Mouse (Mus musculus): ENCODE results near the gene Tfe3.
"Not testable (repeated sequence)": the region's sequence is repeated elsewhere in the genome, so short reads cannot be mapped to it uniquely, and the experiment has no call there.

Tfe3 gene

DNA sequence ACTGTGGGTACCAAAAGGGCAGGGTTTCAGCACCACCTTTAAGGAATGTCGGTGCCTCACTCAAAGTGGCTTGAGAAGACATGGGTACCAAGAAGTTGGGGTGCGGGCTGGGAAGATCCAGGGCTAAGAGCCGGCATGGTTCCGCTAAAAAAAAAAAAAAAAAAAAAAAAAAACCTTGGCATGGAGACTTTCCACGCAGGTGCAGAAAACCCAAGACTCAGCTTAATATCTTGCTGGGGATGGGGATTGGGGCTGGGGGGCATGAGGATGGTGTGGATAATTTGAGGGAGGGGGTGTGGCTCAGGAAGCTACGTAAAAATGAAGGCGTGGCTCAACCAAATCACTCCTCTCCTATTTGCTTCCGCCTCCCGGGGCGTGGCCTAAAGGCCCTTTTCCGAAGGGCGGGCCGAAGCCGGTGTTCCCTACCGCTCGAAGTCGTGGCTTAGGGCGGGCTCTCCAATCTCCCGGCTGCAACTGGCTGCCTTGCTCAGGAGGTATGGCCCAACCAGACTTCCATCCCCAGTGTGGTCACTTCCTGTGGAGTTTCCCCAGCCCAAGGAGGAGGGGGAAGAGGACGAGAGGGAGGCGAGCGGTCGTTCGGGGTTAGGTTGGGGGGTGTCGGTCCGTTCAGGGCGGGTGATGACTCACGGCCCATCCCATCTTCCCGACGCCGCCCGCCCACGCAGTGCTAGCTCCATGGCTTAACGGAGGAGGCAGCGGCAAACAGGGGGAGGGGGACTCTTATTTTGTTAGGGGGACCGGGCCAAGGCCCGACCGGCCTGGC is at the start of gene Tfe3:
Gene Tfe3 (plus strand): TSS at position 424 of the 784 bp plus-strand sequence.
- peak; percentile 96 to 97 for DNase-seq

- not testable (repeated sequence) for DNase-seq
These were observed 48.6 kb upstream of the Tfe3 start for GRCm38 (mm10) chrX:7713764-7714134.

DNA sequence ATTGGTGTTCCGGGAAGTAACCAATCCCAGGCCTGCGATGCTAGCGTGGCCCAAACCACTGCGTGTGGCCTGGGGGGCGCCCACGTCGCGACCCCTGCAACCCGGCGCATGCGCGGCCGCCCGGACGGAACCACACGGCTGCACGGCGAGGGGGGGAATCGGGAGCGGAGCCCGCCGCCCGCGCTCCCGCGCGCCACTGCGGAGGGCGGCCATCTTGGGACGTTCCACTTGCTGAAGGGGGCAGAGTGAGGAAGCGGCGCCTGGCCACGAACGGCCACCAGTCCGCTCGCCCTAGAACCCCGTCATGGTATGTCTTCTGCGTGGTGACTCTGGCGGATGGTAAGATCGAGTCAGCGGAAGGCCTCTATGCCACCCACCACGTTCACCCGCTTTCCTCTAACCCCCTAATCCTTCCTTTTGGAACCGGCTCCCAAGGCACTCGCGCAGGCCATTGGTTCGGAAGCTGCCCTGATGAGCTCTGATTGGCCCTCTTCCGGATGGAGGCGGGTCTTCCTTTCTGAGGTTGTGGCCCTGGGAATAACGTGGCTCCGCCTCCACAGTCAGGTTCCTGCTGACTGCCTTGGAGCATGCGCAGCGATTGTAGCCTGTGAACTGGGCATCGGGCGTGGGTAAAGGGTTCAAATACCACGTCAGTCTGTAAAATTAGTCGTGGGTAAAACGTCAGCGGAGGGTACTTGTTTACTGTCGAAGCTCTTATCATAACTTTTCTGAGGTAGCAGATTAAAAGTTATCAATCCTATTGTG is 48.0 kb upstream of the Tfe3 start, which contains the start of gene Wdr45:
Gene Wdr45 (plus strand): TSS at position 199 of the 765 bp plus-strand sequence.
- peak; percentile 95 to 97 for DNase-seq

- DNase-seq: not testable (repeated sequence)
These were observed 46.3 kb upstream of the Tfe3 start for GRCm38 (mm10) chrX:7716058-7716457.

DNA sequence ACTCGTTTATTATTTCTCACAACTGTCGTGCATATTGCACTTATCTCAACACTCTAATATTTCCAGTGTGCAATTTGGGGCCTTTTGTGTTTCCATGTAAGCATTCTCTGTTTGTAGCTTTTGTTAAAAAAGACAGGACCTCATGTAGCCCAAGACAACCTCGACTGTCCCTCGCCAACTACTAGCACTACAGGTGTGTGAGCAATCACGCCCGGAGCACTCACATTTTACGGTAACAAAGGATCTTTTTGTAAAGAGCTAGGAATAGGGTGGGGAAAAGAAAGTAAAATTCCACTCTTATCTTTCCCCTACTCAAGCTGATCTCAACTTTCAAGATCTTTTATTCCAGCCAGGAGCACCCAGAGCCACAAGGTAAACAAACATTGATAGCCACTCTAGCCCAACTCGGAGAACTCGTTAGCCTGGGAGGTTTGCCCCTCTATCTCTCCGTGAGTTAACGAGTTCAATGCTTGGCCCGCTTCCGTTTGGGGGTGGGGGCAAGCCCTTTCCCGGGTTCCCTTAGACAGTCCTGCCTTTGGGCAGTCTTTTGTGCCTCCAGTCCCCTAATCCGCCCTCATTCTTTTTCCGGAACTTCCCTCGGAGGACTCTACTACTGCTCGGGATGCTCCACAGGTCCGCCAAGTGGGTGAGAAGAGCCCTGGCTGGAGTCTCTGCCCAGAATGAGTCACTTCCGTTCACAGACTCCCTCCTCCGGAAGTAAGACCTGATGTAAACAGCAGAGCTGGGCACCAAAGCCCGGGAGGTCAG is 40.7 kb upstream of the Tfe3 start, which contains the start of gene Gm45208:
Gene Gm45208 (plus strand): TSS at position 732 of the 768 bp plus-strand sequence.
- DNase-seq: peak; percentile 80 to 82

- no peak for DNase-seq
These were observed 40.1 kb upstream of the Tfe3 start for GRCm38 (mm10) chrX:7722282-7722611.

GRCm38 (mm10) chrX:7722691-7723090 is 39.7 kb upstream of the Tfe3 start:
- no peak for DNase-seq

- DNase-seq: peak in 1 of 2 experiments; percentile 19
These were observed 38.2 kb upstream of the Tfe3 start for GRCm38 (mm10) chrX:7724135-7724534.

GRCm38 (mm10) chrX:7725841-7726240 is 36.5 kb upstream of the Tfe3 start:
- DNase-seq: no peak

DNA sequence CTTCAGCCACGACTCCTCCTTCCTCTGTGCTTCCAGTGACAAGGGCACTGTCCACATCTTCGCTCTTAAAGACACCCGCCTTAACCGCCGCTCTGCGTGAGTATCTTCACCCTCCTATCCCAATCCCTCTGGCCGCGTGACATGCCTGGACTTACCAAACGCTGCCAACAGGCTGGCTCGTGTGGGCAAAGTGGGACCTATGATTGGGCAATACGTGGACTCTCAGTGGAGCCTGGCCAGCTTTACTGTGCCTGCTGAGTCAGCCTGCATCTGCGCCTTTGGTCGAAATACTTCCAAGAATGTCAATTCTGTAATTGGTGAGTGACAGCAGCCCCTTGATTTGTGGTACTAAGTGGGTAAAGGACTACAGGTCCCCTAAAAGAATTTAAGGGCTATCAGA is 35.2 kb upstream of the Tfe3 start:
- peak; percentile 27 to 54 for DNase-seq

DNA sequence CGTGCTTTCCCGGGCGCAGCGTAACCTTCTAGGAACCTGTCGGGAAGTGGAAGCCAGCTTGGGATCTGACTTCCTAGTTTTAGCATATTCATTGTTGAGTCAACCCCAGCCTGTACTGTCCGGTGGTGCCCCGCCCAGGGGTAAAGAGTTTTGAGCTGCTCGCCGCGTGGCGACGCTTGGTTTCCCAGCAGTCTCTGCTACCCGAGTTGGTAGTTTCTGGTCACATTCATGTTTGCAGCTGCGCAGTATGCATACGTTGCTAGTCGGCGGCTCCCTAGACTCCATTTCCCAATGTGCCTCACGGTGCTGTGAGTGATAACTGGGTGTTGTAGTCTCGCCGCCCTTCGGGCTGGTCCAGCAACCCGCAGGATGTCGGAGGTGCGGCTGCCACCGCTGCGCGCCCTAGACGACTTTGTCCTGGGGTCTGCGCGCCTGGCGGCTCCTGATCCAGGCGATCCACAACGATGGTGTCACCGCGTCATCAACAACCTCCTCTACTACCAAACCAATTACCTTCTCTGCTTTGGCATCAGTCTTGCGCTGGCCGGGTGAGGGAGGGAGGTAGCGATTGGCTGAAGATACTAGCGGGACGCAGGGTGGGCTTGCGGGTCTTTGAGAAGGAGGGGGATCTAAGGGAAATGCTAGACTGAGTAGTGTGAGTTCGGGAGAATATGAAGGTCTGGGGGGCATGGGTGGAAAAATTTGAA is 34.0 kb upstream of the Tfe3 start, which contains the start of gene Praf2:
Gene Praf2 (plus strand): TSS at position 225 of the 707 bp plus-strand sequence.
- DNase-seq: peak; percentile 85 to 86

GRCm38 (mm10) chrX:7728922-7729265 is 33.5 kb upstream of the Tfe3 start:
- no peak for DNase-seq

GRCm38 (mm10) chrX:7733571-7734156 is 28.7 kb upstream of the Tfe3 start:
- peak; percentile 59 to 67 for DNase-seq

DNA sequence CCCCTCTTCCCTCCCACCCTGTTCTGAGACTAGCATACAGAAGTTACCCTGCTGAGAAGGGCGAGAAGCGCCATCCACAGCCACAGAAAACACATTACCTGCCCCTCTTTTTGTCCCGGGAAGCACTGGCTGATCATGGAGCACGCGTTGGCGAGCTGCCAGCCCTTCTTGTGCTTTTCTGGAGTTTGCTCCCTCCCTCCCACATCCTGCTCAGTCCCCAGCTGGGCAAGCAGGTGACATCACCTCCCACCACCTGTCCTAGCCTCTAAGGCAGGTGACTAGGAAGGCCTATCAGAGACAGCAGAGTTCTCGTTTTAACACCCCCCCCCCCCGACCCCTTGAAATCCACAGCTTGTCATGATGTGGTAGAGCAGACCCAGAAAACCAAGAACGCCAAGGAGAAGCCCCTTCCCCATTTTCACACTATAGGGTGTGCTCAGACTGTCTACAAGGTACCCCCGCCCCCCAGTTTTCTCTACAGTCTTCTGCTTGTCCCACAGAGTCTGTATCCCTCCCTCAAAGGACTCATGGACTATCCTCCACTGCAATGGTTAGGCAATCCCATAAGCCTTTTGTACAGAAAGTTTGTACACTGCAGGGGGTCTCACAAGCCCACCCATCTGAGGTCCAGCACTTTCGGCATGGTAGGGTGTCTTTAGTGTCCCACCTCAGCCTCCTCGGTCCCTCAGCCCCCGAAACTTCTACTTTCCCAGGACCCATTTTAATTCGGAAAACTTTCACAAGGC is 22.9 kb upstream of the Tfe3 start:
- DNase-seq: peak; percentile 62 to 77

DNA sequence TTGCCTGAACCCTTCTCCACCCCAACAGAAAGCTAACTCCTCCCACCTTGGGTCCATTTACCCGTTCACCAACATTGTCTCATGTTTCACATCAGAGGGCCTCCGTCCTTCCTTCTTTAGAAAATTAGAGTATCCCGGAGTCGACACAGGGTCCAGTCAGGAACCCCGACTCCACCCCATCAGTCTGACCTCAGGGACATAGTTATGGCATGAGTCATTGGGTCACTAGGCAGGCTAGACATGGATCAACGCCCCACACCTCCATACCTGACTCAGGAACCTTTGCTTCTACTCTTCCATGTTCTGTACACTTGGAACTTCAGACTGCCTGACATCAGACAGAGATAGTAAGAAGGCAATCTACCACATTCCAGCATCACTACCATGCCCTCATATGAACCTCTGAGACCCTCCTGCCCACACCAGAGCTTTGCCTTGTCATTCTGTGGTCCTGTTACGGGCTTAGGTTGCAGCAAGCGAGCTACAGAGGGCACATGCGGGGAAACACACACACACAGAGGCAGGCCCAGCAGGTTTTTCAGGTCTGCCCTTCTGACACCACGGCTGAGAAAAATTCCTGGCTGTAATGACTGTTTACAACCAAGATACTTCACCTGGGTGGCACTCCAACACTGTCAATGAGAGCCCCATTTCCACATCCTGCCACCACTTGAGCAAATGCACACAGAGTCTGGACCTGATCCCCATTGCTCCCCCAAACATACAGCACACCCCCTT is 22.1 kb upstream of the Tfe3 start:
- DNase-seq: peak; percentile 75 to 81

- peak; percentile 30 to 45 for DNase-seq
These were observed 21.3 kb upstream of the Tfe3 start for GRCm38 (mm10) chrX:7741103-7741502.

DNA sequence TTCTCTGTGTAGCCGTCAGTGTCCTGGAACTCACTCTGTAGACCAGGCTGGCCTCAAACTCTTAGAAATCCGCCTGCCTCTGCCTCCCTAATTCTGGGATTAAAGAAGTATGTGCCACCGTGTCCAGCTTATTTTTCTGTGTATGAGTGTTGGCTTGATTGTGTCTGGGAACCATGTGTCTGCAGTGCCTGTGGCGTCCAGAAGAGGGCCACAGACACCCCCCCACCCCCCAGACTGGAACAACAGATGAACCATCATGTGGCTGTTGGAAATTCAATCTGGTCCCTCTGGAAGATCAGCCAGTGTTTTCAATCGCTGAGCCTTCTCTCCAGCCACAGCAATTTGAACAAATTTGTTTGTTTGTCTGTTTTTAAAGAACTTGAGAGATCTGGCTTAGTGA is 18.9 kb upstream of the Tfe3 start:
- no peak for DNase-seq

- DNase-seq: no peak
These were observed 17.4 kb upstream of the Tfe3 start for GRCm38 (mm10) chrX:7744940-7745339.

DNA sequence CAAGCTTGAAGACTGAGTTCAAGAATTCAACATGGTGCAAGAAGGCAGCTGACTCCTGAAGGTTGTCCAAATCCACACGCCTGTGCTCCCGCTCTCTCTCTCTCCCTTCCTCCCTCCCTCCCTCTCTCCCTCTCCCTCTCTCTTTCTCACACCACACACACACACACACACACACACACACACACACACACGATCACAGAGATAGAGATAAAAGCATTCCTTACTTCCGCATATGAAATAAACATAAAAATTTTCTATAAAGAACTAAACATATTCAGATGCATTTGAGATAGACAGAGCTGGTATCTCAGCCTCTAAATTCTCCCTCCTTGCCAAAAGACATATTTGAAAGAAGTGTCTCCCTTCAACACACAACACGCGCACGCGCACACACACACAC is 16.9 kb upstream of the Tfe3 start:
- DNase-seq: no peak

DNA sequence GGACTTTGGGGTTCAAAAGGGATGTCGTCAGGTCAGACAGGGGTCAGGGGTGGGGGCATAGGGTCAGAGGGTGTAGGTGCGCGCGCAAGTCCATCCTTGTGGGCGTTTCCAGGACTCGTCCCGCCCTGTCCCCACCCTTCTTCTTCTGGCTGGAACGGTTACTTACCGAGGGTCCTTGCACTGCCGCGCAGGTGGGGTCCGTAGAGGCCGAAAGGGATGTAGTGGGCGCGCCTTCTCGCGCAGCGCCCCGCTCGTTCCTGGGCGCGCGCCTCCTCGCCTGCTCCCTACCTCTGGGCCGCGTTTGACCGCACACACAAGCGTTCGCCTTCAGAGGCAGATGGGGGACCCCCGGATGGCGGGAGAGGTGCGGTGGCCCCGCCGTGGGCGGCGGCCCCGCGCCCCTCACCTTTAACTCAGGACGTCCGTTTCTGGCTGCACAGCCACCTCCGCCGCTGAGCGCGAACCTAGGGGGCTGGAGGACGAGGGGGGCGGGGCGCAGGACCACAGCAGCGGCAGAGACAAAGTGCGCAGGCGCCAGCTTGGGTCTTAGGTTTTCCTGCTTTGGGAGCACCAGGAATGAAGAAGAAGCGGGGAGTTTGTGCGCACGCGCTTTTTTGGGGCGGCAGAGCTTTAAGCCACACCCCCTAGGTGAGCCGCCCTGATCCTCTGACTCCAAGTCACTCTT is 11.8 kb upstream of the Tfe3 start, which contains the start of gene Ccdc120:
Gene Ccdc120 (minus strand): TSS at position 474 of the 685 bp plus-strand sequence.
- peak; percentile 64 to 78 for DNase-seq

All from lung, adult 18-20 months (tissue).